In genomic region chr4:119292771-119293573, GRCm38 (mm10) we compare ENCODE assay signal across 7 mouse cellular contexts. TPM values are rescaled to one million over a fixed set of nuclear protein-coding genes. Genes with fewer than 3 reads are reported as not detected.
DNase-seq lines count a peak whose midpoint lies in the region; ATAC-seq lines count a peak whose summit lies in the region.

No protein-coding gene starts in this region.

- ATAC-seq in megakaryocyte-erythroid progenitor cell, adult 5-6 weeks (replicated peaks; ENCODE audit: low FRiP score, low TSS enrichment, poor library complexity, severe bottlenecking): peak; percentile 46

- intact Hi-C loops in left cerebral cortex, postnatal 25 days (cut with DNase I): no loop called here

- DNase-seq in adrenal gland, adult 2 months: peak; percentile 66
- peak; percentile 65 for DNase-seq in embryo, embryonic 10.5 days (ENCODE audit: low spot score)
- peak; percentile 35 for DNase-seq in gastrocnemius, postnatal 10 days
- DNase-seq in hindlimb bud, embryonic 11.5 days (ENCODE audit: extremely low spot score, low read depth, low spot score): peak; percentile 26
- peak; percentile 63 to 72 for DNase-seq in left cerebral cortex, postnatal 25 days (ENCODE audit: low spot score in 2 of 2)
- peak; percentile 43 to 58 for DNase-seq in right cerebral cortex, postnatal 36 days (ENCODE audit: low spot score in 2 of 2)

RNA-seq across cellular contexts. Expression of gene Ybx1, which starts 1.4 kb away (rescaled TPM):
- total RNA-seq in adrenal gland, adult 2 months (2021): 100 to 1,000 TPM; 692 to 835 TPM
- polyA plus RNA-seq in adrenal gland, adult 2 months (2012; rRNA removed): 323 and 336 TPM in 2 replicates
- 100 to 1,000 TPM; 547 to 553 TPM for total RNA-seq in gastrocnemius, postnatal 10 days (2021)
- 100 to 1,000 TPM; 218 to 230 TPM for total RNA-seq in left cerebral cortex, postnatal 25 days (2021)
- total RNA-seq in megakaryocyte-erythroid progenitor cell, adult 5-6 weeks (2014; fragmentation: Nextera tagmentation): 1,098 and 1,257 TPM in 2 replicates
- total RNA-seq in megakaryocyte-erythroid progenitor cell, adult 5-6 weeks (2017): 1,610 and 1,654 TPM in 2 replicates

RNA-seq across cellular contexts. Expression of gene Ppih, which starts 27.4 kb away (rescaled TPM):
- total RNA-seq in adrenal gland, adult 2 months (2021): 10 to 100 TPM; 15.9 to 23.7 TPM
- polyA plus RNA-seq in adrenal gland, adult 2 months (2012; rRNA removed): 1.8 and 1.9 TPM in 2 replicates
- 10 to 100 TPM; 15.2 to 15.4 TPM for total RNA-seq in gastrocnemius, postnatal 10 days (2021)
- total RNA-seq in left cerebral cortex, postnatal 25 days (2021): 10 to 100 TPM; 16.2 to 21.6 TPM
- 158 and 164 TPM in 2 replicates for total RNA-seq in megakaryocyte-erythroid progenitor cell, adult 5-6 weeks (2014; fragmentation: Nextera tagmentation)
- 164 and 168 TPM in 2 replicates for total RNA-seq in megakaryocyte-erythroid progenitor cell, adult 5-6 weeks (2017)

RNA-seq across cellular contexts. Expression of gene Cldn19, which starts 37.8 kb away (rescaled TPM):
- under 1 TPM in 1 of 2 experiments, not detected in 1; 0.24 TPM for total RNA-seq in adrenal gland, adult 2 months (2021)
- 0.06 and 0.35 TPM in 2 replicates for polyA plus RNA-seq in adrenal gland, adult 2 months (2012; rRNA removed)
- 10 to 100 TPM; 12.8 to 17.0 TPM for total RNA-seq in gastrocnemius, postnatal 10 days (2021)
- under 1 TPM; 0.43 to 0.44 TPM for total RNA-seq in left cerebral cortex, postnatal 25 days (2021)
- not detected in 2 replicates for total RNA-seq in megakaryocyte-erythroid progenitor cell, adult 5-6 weeks (2014; fragmentation: Nextera tagmentation)
- total RNA-seq in megakaryocyte-erythroid progenitor cell, adult 5-6 weeks (2017): not detected in 2 replicates

Comparison
In these comparisons a context has a peak if more than half of its experiments do, and no peak if none do; other contexts are left out.
1. Peak in every context shown above with its lines: DNase-seq and ATAC-seq.
2. RNA of gene Ppih, which starts 27.4 kb away (total RNA-seq): 158 to 168 TPM in megakaryocyte-erythroid progenitor cell, adult 5-6 weeks; 15.9 to 23.7 TPM in adrenal gland, adult 2 months, 16.2 to 21.6 TPM in left cerebral cortex, postnatal 25 days and 15.2 to 15.4 TPM in gastrocnemius, postnatal 10 days; every median in the first group is over 4 times any median in the second.
3. RNA of gene Cldn19, which starts 37.8 kb away (total RNA-seq): 12.8 to 17.0 TPM in gastrocnemius, postnatal 10 days; 0.43 to 0.44 TPM in left cerebral cortex, postnatal 25 days, 0.24 TPM in adrenal gland, adult 2 months and not detected in megakaryocyte-erythroid progenitor cell, adult 5-6 weeks; every median in the first group is over 4 times any median in the second.